Mouse (Mus musculus) thymus, postnatal 10 days (tissue): Measurements from ENCODE around the gene Bmp2k.

Experiments
- DNase-seq, 2 experiments: peaks; one replicate each; pipeline ENCODE4 v3.0.0; 2021; ENCODE audit warnings: low spot score in 2 of 2

Gene Bmp2k

GRCm38 (mm10) chr5:96997310-96997801, at the start of gene Bmp2k:
Gene Bmp2k, plus strand, starts transcription at chr5:96997689.
- DNase-seq: peak; percentile 84 to 85

GRCm38 (mm10) chr5:96948856-96949527, 48.5 kb upstream of the Bmp2k start:
- no peak for DNase-seq

- no peak for DNase-seq
Measured at GRCm38 (mm10) chr5:96949839-96950666, 47.4 kb upstream of the Bmp2k start.

DNA sequence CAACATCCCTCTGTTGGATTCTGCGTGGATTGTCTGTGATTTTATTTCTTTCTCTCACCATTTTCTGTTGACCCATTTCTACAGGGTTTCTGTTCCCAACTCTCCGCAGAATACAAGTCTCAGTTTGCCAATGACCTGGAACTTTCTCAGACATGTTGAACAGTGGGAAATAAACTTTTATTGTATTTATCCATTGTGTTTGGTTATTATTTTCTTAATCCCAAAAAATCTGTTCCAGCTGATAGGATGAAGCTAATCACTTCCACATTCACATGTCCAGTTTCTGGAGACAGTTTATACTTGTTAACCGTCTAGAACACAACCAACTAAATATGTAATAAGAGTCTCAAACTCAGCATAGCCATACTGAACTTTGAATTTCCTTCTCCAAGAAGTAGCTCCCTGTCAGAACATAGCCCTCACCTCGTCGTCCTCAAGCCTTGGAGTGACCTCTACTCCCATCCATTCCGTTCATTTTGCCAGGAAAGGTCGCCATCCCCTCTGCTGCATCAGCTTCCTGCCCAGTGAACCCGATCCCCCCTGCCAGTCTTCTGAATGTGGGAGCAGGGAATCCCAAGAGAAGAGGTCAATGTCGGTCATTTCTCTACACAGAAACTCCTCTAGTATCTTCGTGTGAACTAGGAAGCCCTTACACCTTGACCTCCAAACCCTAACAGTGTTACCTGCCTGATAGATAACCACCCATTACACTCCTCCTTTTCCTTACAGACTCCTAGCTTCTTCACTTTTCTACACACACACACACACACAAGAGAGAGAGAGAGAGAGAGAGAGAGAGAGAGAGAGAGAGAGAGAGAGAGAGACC, 46.6 kb upstream of the Bmp2k start:
- no peak for DNase-seq

GRCm38 (mm10) chr5:96951493-96952105, 45.9 kb upstream of the Bmp2k start:
- no peak for DNase-seq

GRCm38 (mm10) chr5:96954040-96954439, 43.4 kb upstream of the Bmp2k start:
- no peak for DNase-seq

- no peak for DNase-seq
Measured at GRCm38 (mm10) chr5:96954466-96955027, 42.9 kb upstream of the Bmp2k start.

- no peak for DNase-seq
Measured at GRCm38 (mm10) chr5:96956926-96957325, 40.6 kb upstream of the Bmp2k start.

DNA sequence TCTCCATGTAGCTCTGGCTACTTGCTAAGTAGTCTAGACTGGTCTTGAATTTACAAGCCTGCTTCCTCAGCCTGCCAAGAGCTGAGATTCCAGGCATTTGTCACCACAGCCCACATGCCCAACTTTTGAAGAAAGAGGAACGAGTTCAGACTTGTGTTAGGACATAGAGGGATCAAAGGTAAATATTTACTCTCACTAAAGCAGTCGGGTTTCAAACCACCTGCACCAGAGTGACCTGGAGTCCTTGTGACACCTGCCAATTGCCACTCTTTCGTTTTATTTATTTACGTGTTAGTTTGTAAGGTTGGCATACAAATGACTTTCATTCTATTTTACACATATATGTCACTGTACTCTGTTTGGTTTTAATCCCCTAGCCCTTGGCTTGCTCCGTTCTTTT, 36.4 kb upstream of the Bmp2k start:
- DNase-seq: no peak

DNA sequence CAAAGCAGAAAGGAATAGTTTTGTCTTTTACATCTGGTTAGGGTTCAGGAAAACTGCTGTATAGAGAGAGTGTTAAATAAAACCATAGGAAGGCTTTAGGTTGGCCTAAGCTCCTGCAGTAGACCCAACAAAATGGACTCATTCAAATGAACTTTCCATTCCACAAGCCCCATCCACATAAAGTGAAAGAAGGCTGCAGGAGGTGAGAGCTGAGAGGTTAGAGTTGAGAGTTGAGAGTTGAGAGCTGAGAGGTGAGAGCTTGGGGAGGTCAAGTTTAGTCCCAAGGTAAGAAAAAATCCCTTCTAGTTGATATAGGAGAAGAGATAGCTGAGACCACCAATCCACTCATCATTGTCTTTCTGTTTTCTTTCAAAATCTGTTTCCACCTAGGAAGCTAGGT, 35.6 kb upstream of the Bmp2k start:
- no peak for DNase-seq

DNA sequence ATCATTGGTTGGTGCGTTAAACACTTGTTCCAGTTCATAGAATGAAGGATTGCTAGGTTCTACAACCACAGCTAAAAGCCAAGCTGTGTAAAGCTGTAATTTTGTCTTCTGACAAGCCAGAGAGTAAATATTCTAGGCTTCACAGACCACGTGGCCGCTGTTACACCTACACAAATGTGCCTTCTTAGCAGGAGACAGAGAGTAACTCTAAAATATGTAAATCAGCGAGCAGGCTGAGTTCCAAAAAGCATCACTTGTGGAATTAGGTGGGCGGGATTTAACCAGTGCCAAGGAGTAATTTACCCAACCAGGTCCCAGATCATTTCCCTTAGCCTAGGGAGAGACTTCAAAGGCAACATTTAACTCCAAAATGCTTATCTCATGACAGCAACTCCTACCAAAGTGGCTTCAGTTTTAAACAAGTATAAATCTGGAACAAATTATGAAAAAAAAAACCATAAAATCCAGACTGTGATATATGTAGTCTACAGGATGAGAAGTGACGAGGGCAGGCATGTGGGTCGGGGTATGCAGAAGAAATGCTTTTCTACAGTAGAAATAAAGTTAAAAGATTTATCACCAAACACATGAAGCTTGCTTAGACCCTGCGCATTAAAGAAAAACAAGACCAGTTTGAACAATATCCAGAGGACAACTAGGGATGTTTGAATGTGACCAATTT, 35.1 kb upstream of the Bmp2k start:
- DNase-seq: no peak

DNA sequence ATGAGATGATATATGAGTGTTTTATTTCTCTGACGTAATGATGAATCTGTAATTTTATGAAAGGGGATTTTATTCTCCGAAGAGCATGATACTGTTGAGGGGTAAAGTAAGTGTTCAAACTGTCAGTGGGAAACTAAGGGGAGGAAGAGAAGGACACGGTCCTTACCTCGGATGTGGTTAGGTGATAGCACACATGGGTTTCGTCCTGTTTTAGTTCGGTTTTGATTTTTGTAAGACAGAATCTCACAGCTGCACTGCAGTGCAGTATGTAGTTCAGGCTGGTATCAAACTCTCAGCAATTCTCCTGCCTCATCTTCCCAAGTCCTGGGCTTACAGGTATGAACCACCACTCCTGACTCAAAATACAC, 34.6 kb upstream of the Bmp2k start:
- no peak for DNase-seq

DNA sequence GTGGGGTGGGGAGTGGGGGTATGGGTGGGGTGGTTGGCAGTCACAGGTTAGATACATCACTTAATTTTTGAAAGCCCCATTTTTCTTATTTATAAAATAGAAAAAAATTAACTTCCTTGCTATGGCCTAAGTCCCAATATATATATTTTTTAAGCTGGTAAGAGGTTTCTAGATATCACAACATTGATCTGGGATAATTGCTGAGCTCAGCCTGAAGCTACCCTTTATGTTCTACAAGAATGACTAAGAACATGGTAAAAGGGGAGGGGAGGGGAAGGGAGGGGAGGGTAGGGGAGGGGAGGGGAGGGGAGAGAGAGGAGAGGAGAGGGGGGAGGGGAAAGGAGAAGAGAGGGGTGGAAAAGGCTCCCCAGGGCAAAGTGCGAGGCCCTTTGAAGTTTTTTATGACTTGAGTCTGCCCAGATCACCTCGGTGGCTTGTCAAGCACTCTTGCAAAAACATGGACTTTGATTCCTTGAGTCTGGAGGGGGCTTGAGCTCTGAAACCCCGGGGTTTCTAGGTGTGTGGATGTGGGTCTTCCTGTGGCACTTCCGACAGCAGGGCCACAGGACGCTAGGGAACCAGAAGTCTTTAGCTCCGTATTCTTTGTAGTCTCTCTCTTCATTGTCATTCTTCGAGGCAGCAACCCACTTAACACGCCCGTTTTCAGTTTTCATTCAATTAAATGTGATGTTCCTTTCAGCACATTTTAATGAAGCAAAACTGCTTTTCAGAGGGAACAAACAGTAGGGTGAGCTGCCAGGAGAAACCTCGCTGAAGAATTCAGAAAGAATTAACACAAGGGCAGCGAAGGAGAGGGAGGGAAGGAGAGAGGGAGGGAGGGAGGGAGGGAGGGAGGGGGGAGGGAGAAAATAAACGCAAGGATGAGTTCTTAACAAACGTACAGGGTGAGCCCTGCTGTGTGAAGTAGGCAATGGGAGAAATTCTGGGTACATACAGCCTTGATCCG, 33.1 kb upstream of the Bmp2k start:
- peak in 1 of 2 experiments; percentile 11 for DNase-seq

DNA sequence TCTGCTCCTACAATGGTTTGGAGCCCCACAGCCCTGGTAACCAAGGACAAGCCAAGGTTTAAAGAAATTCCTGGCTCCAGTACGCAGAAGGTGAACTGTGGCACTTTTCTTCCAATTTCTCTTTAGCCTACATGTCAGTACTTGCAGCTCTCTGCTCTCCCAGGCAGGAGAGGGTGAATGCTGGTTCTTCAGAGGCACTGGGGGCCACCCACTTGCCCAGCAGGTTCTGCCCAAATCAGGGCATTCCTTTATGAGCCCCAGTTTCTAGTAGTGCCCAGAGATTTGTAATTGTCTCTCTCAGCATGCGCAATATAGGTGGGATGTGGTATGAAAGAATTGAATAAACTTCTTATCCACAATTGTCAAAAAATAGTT, 32.5 kb upstream of the Bmp2k start:
- no peak for DNase-seq

GRCm38 (mm10) chr5:96965503-96965902, 32.0 kb upstream of the Bmp2k start:
- no peak for DNase-seq

GRCm38 (mm10) chr5:96968628-96969027, 28.9 kb upstream of the Bmp2k start:
- DNase-seq: no peak

DNA sequence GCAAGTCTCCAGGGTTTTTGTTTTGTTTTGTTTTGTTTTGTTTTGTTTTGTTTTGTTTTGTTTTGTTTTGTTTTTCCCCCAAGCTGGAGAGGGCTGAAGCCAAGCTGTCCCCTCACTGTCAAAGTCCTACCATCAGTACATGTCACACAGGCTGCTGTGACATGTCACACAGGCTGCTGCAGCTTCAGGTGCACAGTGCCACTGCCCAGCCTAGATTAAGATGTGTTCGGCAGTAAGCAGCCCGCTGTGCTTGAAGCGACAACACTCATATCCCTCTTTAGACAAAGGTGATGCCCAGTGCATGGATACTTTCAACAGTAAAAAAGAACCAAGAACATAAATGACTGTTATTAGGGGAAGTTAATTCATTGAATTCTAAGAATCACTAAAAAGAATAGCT, 28.5 kb upstream of the Bmp2k start:
- no peak for DNase-seq

GRCm38 (mm10) chr5:96969705-96970471, 27.6 kb upstream of the Bmp2k start:
- DNase-seq: no peak

- DNase-seq: no peak
Measured at GRCm38 (mm10) chr5:96970472-96970848, 27.0 kb upstream of the Bmp2k start.
